Mouse (Mus musculus) c-Kit-positive CD71-negative TER-119-negative erythroid progenitor cells, embryonic 14.5 days (primary cell): ENCODE data around the gene Olfr1369-ps1.
"Not testable (repeated sequence)": the region's sequence is repeated elsewhere in the genome, so short reads cannot be mapped to it uniquely, and the experiment has no call there.

ENCODE experiments used
- DNase-seq: peaks from one replicate; pipeline ENCODE4 v3.0.0-alpha.2; 2013; ENCODE audit warnings: low read depth

The Olfr1369-ps1 gene

DNA sequence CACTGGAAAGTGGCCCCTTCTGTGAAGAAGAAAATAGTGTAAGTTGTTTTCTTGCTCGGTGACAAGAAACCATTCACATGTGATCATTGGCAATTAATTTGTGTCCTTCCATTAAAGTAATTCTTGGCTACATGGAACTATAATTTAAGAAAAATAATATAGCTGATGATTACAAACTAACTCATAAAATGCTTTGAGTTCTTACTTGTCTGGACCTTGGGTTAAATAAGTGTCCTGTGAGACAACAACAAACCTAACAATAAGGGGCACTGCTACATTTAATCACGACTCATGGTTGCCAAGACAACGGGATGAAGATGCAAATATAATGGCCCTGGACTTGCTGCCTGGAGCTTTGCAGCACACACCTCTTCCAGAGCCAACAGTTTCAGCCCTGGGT is at the start of gene Olfr1369-ps1:
Gene Olfr1369-ps1, plus strand, starts transcription at position 301 of the 400 bp plus-strand sequence.
- not testable (repeated sequence) for DNase-seq

DNA sequence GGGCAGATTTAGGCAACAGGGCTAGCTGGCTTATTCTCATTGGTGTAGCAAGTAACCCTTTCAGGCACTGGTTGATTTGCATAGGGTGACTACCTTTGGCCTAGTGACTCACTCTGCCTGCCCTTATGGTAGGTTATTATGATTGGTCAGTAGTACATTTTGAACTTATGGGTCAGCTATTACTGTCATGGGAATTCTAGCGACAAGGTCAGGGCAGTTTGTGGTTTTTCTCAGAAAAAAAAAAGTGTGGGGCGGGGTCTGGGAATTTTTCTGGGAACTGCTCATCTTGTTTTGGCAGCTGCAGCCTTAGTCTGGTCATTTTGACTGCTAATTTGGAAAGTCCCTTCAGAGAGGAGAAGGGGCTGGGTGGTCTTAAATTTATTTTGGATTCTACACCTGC is 45.3 kb upstream of the Olfr1369-ps1 start:
- no peak for DNase-seq

DNA sequence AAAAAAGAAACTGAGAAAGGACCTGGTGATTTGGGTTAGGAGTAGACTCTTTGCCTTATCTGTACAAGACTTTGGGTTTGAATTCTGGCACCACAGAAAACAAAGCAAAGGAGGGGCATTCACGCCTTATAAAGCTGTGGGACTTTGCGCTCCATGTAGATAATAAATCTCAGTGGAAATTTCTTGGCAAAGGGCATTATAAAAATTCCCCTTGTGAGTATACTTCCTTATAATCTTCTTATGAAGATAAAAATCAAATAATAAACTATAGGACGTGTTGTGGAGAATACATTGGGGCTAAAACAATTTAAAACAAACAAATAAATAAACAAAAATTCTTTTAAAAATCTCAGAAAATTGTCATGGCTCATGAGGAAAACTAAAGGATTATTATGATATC is 36.4 kb upstream of the Olfr1369-ps1 start, which contains the start of gene Olfr1370:
Gene Olfr1370, minus strand, starts transcription at position 101 of the 400 bp plus-strand sequence.
- no peak for DNase-seq

DNA sequence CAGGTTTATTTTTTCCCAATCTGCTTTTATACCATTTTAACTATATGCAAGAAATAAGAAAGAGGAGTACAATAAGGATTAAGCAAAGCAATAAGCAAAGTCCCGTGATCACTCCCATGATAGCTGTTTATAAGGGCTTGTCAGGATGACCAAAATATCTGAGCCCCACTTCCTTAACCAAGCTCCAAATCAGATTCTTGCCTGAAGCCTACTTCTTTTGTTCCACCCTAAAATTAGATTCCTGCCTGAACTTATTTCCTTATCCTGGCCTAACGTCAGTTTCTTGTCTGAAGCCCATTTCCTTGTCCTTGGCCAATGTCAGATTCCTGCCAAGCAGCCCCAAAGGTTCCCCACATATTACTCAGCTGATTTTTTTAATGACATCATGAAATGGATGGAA is 28.6 kb upstream of the Olfr1369-ps1 start:
- no peak for DNase-seq

DNA sequence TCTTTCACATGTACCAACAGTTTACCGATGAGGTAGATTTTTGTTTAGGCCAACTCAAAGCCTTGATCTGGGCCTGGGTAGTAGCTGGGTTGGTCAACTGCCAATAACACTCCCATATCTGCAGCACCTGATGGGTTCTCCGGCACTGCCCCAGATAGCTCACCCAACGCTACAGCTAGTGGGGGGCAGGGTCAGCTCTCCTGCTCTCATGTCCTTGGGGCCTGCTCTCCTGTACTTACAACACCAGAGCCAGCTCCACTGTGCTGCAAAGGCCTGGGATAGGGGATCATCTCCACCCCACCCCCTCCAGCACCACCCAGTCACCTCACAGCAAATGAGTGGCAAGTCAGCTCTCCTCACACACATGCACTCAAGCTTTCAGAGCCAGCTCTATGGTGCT is 1.5 kb upstream of the Olfr1369-ps1 start:
- no peak for DNase-seq

DNA sequence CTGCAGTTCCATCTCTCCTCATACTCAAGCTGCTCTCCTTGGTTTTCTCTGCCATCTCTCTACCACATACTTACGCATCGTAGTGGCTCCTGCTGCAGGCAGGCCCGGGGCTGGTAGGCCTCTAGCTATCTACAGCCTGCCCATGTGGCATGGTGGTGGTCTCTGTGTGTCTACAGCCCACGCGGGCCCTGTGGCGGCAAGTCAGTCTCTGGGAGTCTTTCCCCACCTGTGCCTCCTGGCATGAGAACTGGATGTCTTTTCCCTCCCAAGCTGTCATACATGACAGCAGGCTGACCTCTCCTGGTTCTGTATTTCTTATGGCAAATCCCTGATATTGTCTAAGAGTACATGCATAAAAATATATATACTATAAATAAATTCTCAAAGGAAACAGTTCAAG is 842 bp upstream of the Olfr1369-ps1 start:
- DNase-seq, result no peak

DNA sequence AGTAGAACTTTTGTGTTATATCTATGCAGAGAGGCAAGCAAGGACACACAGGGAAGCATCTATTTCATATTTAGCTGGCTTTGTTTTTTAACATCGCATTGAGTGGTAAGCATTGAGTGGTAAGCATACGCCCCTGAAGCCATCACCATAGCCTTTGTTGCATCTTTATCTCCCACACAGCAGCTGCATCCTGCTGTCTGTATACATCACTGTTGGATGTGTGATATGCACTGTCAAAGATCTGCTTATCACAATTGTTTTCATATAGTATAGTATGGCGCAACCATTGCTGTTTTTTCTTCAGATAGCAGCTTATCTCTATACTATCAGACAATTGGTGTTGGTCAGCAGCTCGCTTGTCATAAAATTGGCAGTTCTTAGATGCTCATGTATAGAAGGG is 2.8 kb downstream of the Olfr1369-ps1 start:
- no peak for DNase-seq

DNA sequence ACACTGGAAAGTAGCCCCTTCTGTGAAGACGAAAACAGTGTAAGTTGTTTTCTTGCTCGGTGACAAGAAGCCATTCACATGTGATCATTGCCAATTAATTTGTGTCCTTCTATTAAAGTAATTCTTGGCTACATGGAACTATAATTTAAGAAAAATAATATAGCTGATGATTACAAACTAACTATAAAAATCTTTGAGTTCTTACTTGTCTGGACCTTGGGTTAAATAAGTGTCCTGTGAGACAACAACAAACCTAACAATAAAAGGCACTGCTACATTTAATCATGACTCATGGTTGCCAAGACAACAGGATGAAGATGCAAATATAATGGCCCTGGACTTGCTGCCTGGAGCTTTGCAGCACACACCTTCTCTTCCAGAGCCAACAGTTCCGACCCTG is 18.1 kb downstream of the Olfr1369-ps1 start, which contains the start of gene Olfr263:
Gene Olfr263, plus strand, starts transcription at position 301 of the 400 bp plus-strand sequence.
- not testable (repeated sequence) for DNase-seq

DNA sequence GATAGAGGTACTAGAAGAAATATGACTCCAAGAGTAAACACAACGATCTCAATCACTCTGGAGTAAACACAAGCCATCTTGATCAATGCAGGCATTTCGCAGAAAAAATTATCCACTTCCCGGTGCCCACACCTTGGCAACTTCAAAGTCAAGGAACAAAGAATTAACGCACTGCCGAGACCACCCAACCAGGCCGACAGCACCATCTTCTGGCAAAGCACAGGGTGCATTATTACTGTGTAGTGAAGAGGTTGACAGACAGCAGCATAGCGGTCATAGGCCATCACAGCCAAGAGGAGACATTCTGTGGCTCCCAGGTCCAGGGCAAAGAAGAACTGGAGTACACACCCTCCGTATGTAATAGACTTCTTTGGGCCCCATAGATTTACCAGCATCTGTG is 31.1 kb downstream of the Olfr1369-ps1 start:
- DNase-seq, result no peak

DNA sequence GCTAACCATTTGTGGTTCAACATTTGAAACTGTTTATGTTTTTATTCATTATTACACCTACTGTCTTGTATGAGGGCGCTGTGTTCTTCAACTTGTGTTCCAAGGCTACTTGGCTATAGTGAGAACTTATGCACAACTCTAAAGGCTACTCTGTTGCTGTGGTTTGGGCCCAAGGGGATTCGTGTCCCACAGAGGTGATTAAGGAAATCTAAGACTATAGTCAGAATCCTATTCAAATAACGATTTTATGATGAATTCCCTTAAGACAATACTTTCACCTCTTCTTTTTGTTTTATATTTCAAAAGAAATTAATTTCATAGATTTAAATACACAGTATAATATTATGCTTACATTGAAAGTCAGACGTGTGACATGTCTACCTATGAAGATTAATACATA is 34.5 kb downstream of the Olfr1369-ps1 start, which contains the start of gene Olfr1368:
Gene Olfr1368, minus strand, starts transcription at position 101 of the 400 bp plus-strand sequence.
- DNase-seq, result no peak

DNA sequence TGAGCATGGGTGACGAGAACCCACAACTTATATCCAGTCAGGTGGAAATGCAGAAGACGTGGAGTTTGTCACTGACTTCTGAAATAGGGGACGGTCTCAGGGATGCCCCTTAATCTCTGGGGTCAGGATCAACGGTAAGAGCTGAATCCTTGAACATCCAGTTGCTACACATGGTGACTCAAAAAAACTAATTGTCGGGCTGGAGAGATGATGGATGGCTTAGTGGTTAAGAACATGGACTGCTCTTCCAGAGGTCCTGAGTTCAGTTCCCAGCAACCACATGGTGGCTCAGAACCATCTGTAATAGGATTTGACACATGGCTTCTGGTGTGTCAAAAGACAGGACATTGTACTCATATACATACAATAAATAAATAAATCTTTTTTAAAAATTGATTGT is 44.6 kb downstream of the Olfr1369-ps1 start:
- DNase-seq, result no peak

DNA sequence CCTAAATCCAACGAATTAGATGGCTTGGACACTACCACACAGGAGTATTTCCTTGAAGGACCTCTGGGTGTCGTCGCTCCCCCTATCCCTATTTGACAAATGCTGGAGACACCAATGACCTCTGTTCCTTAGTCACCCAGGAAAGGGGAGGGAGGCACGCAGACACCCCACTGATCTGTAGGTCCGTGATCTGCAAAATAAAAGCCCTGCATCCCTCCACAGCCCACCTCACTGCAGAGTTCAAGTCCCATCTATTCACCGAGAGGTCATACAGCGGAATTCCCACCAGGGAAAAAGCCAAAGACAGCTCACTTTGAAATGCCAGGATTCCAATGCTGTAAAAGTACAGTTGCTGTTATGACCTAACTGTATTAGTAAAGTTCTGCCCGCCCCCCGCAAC is 46.8 kb downstream of the Olfr1369-ps1 start:
- no peak for DNase-seq

DNA sequence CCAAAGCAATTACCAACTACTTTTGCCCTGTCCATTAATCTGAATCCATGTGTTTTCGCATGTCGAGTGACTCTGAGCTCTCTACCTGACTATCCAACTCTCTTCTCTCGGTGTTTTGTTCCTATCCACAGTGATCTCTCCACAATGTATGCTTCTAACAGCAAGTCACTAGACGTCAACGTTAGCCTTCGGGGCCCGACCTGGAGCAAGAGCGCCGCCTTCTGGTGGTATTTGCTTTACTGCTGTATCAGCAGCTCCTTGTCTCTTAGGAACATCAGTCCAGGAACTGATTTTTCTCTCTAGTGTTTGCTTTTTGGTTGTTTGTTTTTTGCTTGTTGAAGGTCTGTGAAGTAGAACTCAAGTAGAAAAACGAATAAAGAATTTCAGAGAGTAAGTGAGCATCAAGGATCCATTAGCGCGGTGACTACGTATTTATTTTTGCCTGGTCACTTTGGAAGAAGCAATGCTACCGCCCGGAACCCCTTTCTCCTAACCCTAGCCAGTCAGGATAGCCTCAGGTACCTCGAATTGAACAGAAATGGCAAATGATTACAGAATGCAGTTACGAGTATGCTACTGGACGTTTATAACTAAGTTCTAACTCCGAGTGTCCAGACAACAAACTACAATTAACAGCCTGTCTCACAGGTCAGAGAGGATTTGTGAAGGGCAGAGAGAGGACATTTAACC is 47.6 kb downstream of the Olfr1369-ps1 start:
- no peak for DNase-seq

DNA sequence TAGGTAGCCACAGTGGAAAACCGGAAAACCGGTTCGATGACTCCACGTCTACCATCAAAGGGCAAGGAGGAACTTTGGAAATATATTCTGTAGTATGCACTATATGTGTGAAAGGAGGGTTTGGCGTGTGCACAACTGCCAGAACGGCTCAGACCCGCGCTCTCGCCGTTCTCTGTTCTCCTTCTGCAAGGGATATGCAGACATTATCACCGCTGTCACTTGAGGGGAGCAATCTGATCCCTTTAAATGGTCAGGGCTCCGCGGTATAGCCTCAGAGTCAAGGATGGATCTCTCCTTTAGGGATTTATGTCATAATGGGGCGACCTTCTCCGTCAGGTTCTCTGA is 48.2 kb downstream of the Olfr1369-ps1 start:
- no peak for DNase-seq

DNA sequence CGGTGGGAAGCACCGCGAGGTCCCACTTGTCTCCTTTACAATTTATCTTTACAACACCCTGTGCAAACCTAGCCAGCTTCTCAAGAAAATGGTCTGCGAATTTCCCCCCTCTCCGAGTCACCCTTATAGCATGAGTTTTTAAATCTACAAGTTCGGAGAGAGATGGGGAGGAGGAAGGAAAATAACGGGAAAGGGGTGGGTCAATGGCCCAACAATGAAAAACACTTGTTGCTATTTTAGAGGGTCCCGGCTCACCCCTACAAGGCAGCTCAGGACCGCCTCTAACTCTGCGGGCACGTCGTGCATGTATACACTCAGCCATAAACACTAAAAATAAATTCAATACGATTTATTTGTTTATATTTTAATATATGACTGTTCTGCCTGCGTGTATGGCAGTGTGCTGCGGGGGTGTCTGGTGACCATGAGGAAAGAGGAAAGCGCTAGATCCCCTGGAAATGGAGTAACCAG is 48.8 kb downstream of the Olfr1369-ps1 start:
- DNase-seq, result no peak

DNA sequence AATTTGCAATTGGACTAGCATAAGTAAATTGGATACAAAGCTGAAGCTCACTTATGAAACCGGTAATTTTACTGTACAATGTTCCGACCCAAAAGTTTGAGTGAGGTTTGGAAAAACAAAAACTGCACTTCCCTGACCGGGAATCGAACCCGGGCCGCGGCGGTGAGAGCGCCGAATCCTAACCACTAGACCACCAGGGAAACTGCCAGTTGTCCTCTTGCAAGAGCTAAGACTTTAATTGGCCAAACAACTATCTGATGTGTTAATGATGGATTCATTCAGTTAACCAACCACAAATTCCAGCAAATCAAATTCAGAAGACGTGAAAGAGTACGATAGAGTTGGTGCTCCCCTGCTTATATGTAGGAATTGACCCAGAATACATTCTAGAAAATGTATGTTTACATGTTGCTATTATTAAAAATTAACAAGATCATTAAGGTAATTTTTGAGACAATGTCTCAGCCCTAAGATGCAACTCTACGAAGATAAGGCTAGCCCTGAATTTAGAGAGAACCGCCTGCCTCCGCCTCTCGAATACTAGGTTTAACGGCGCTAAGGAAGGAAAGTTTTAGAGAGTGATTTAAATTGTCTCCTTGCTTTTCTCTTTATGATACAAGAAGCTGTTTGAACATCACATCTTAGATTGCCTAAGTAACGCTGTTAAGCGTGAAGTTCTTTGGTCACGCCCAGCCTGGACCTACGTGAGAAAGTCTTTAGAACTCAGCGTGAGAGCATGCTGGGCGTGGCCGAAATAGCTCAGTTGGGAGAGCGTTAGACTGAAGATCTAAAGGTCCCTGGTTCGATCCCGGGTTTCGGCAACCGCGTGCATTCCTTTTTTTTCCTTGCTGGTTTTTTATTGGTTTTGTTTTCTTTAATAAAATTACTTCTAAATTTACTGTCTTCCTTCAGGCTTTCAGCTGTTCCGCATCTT is 49.6 kb downstream of the Olfr1369-ps1 start:
- DNase-seq, result peak; percentile 86

DNA sequence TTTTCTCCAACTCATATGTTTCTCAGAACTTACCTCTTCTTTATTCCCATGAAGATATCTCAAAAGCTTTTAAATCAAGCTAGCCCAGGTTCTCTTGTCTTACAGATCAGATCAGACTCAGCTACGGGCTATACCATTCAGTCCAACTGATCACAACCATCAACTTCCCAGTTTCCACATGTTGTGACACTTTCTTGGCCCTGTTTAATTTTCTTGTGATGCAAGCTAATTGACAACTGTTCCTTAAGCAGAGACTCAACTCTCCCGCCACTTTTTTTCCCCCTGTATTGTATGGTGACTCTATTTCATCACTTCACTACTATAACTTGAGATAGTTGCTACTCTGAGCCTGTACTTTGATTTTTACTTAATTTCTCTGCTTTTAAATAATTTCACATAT is 50.3 kb downstream of the Olfr1369-ps1 start:
- no peak for DNase-seq

DNA sequence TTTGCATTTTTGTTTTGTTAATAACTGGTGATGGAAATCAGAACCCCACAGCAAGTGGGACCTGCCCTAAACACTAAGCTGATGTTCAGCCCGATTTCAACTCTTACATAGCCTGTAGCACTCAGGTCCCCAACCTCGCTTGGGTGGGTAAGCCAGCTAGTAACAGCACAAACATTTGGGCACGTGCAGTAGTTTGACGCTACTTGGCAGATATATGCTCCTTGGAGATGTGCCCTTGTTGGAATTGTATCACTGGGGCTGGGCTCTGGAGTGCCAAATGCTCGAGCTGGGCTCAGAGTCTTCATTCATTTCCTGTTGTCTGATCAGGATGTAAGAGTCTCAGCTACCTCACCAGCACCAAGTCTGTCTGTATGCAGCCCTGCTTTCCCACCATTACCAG is 51.3 kb downstream of the Olfr1369-ps1 start:
- DNase-seq, result no peak

DNA sequence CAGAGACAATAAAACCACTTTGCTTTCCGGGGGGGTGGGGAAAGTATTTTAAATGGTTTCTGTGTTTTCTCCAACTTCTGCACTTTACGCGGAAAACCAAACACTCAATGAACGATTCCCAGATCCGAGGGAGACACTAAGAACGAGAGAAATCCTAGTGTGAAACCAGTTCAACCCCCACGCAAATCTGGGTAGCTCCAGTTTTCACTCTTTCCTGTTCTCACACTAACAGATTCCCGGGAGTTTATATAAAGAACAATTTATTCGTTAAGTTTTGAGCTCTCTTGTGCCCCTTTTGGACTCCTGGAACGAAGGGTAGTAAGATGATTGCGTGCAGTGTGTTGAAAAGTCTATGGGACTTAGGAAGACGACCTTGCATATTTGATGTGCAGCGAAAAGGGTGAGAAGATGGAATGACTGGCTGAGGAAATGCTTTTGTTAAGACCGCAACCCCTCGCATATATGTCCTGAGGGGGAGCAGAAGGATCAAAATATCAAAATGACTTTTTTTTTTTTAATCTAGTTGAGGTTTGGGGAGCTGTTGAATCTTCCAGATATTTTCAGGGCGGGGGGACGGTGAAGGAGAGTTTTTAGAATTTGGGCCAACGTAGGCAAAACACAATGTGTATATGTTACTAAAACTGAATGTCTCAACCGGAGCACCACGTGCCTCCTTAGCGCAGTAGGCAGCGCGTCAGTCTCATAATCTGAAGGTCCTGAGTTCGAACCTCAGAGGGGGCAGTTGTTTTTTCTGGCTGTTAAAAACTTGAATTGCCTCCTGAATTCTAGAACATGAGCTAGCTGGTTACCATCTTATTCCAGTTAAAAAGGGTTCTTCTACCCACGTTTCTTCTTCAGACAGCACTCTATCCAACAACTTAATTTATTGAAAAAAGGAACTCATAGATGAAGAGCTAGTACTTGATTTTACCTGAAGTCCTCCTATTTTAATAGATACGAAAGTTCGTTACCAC is 55.9 kb downstream of the Olfr1369-ps1 start:
- no peak for DNase-seq

DNA sequence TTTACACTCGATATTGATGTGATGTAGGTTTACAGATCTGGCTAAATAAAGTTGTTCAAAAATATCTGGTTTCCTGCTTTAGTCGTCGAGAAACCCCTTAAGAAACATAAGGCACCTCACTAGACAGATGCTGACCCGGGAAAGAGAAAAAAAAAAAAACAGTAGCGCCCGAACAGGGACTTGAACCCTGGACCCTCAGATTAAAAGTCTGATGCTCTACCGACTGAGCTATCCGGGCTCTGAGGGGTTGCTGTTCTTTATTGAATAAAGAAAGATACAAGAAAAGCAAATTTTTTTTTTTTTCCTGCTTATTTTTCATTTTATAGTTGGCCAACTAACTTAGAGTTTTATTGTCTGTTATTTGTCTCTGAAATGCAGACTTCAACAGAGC is 56.6 kb downstream of the Olfr1369-ps1 start:
- DNase-seq, result no peak

DNA sequence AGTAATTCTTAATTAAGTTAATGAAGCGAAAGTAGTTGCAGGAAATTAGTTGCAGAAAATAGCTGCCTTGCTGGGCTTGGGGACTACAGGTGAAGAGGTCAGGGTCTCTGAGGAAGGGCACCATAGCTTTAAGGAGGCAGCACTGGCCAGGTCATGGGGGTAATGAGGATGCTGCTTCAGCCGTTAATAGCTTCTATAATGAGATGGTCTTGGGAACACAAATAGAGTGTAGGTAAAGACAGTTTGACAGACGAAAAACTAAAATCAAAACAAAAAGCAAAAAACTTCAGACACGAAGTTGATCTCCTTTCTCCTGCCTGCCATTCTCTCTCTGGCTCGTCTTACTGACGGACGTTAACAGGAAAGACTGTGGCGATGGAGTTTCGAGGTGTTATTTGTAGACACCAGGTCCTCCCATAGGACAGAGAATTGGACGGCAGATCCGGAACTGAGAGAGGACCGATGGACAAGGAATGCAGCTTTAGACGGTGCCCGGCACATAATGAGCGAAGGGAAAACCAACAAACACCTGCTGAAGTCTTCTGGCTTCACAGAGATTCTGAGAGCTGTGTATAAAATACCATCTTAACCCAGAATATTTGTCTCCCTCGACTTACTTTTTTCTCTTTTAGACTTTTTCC is 57.2 kb downstream of the Olfr1369-ps1 start:
- no peak for DNase-seq
